Mouse (Mus musculus) adrenal gland, postnatal 10 days (tissue): ENCODE data around the gene Bpgm. TPM values are rescaled to one million over a fixed set of nuclear protein-coding genes. Genes with fewer than 3 reads are reported as not detected.

Experiments
- DNase-seq: peaks from one replicate; pipeline ENCODE4 v3.0.0; 2021; ENCODE audit warnings: mixed read lengths
- total RNA-seq, 2 experiments: library from RNA; stranded (reverse); gene quantifications; 2 replicates each; pipeline ENCODE4 v1.2.3; 2021

The Bpgm gene
- total RNA-seq, 2 experiments from 2014 or later = 35.9 to 49.7 TPM

GRCm38 (mm10) chr6:34529992-34530391, 54.0 kb downstream of the Bpgm start:
- DNase-seq = no peak

GRCm38 (mm10) chr6:34533055-34533454, 57.0 kb downstream of the Bpgm start:
- no peak for DNase-seq

DNA sequence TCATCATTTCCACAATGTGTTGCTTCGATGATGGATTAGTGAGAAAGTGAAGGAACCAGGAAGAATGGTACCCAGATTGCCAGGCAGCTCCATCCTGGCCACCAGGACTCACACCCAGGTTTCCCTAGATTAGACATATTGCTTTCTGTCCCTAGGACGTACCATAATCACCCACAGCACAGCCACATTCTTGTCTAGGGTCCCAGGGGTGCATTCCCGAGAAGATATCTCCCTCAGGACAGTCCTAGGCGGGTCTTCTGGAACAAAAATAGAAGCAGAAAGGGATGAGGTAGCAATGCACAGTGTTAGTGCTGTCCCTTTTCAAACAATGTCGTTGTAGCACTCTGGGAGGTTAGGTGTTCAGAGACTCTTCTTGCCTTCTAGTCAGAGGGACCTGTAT, 57.9 kb downstream of the Bpgm start:
- DNase-seq = no peak

- DNase-seq = no peak
Observed at GRCm38 (mm10) chr6:34542866-34543265, 66.9 kb downstream of the Bpgm start.

DNA sequence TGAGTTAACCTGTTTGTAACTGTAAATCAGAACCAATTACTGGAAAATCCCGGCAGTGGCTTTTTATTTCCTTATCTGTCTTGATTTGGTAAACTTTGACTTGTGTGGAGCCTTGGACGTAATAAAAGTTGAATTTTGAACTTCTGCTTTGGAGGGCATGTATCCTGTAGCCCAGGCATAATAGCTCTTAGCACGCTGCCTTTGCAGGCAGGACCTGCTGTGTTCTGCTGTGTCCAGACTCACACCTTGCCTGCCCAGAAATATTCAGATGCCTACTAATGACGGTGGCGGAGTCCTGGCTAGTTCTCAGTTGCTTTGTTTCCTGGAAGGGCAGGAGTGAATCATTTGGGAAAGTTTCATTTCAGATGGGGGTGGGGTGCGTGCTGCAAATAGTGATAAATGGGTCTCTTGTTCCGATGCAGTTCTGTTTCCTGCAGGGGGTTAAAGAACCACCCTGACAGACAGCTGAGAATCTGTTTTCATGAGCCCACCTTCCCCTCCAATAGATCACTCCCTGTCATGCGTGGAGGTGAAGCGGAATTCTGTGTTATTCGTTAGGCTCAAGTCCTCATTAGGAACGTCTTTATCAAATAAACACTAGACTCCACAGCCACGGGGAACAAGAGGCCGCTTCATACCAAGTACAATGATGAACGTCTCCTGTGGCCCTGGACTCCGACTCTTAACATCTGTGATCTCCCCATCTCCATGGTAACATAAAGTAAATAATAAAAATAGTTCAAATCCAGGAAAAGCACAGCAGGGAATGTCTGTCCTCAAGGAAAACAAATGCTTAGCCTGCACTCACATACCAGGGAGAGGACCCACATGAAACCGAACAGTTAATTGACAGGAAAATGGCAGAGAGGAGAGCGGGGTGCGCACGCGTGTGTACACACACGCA, 67.5 kb downstream of the Bpgm start:
- DNase-seq = peak; percentile 39

DNA sequence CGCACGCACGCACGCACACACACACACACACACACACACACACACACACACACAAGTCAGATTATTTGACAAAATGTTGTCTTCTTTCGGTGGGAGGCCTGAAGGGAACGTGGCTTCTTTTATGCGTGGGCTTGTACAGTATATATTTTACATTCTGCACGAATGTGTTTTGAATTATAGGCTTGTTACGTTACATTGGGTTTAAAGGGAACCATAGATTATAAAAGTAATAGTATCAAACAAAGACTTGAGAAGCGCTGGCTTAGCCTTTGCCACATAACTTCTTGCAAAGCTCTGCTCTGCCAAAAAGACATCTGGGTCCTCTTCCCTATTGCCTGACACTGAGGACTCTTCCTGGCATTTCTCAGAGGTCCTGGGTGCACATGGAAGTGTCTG, 68.2 kb downstream of the Bpgm start:
- DNase-seq = no peak

DNA sequence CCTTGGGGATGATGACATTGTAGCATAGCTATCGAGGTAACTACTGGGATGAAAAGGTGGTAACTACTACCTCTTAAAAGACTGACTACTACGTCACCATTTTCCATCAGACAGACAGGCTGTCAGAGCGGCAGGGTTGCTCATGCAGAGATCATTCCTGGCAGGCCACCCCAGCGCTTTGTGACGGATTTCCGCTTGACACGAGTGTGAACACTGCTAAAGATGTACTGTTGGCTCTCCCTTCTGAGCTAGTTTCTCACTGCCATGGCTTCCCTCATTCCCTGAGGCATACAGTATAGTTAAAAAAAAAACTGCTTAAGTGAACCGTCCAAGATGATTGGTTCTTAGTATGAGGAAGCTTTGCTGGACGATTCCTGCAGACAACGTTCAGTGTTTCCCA, 69.3 kb downstream of the Bpgm start:
- no peak for DNase-seq

DNA sequence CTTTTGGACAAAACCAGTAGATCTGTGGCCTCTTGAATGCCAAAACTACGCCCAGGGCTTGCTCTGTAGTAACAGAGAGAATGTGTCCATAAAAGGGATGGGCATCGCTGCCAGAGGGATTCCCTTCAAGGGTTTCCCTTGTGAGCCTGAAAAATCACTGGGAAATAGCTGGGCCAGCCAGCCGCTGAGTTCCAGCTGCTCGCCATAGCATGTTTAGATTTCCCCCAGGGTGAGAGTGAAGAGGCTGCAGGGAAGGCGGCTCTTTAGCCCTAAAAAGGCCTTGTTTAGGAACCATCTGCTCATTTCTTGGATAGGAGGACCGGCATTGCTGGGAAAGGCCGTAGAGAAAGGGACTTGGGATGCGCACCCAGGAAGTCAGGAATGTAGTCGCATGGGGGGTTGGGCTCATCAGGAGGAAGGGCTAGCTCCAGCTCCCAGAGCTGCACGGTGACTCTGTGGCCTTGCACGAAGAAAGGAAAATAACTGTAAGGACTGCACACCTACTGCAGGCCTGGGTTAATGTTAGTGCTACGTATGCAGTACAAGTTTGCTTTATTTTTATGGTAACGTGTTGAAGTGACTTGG, 72.5 kb downstream of the Bpgm start:
- DNase-seq = no peak

GRCm38 (mm10) chr6:34549017-34549416, 73.0 kb downstream of the Bpgm start:
- DNase-seq = peak; percentile 80

GRCm38 (mm10) chr6:34552489-34553157, 76.6 kb downstream of the Bpgm start:
- DNase-seq = no peak

- DNase-seq = no peak
Observed at GRCm38 (mm10) chr6:34554291-34554997, 78.4 kb downstream of the Bpgm start.

Other genes with a start within 250 kb of the Bpgm start
- 100 to 1,000 TPM; 136 to 140 TPM for gene Akr1b3, start 158.7 kb upstream of the Bpgm start, total RNA-seq
- gene Akr1b8, start 122.1 kb upstream of the Bpgm start, total RNA-seq = 100 to 1,000 TPM in 1 of 2 experiments, 10 to 100 TPM in 1; 53.8 to 120 TPM
- gene Akr1b10, start 92.0 kb upstream of the Bpgm start, total RNA-seq = 10 to 100 TPM; 84.6 to 85.5 TPM
- 1,000 to 10,000 TPM in 1 of 2 experiments, 100 to 1,000 TPM in 1; 143 to 1,372 TPM for gene Akr1b7, start 63.9 kb upstream of the Bpgm start, total RNA-seq
- gene Cald1, start 122.3 kb downstream of the Bpgm start, total RNA-seq = 10 to 100 TPM; 80.8 to 90.5 TPM